Mouse (Mus musculus): ENCODE measurements at regions not wholly inside any gene's neighbourhood (a gene's known extent, or its start where the extent isn't known, plus 50 kb on each side); places are given as distances from the start of the nearest gene placed in this dataset.
A peak's percentile ranks its signal among the peaks of the same experiment; 100 is the strongest.

GRCm38 (mm10) chr1:184394559-184395194 is 337.7 kb downstream of the Hlx start:
- 69% methylated on average over 12 of the region's 12 CpGs for WGBS
- no peak overlapping the region for H3K27ac ChIP-seq (ENCODE audit: low read length)
- H3K4me1 ChIP-seq (ENCODE audit: control insufficient read depth, insufficient read depth, low read length) = no peaks in the 10 kb centered on the region
- no peak overlapping the region for H3K9ac ChIP-seq (ENCODE audit: low read length)
- ATAC-seq (replicated peaks; ENCODE audit: extremely low read depth, insufficient read depth, low FRiP score) = no peak
- no peaks in the 10 kb centered on the region for H3K36me3 ChIP-seq (ENCODE audit: control insufficient read depth, insufficient read depth)
- no peak overlapping the region; the same call in 1 of the 2 replicates for H3K4me3 ChIP-seq (ENCODE audit: low read length)
- H3K4me2 ChIP-seq (ENCODE audit: low read depth, low read length) = peak overlapping the region; percentile 37; the same call in 1 of the 2 replicates
- H3K27me3 ChIP-seq (ENCODE audit: control insufficient read depth, insufficient read depth, low read length) = no peaks in the 10 kb centered on the region
- no peaks in the 10 kb centered on the region for H3K9me3 ChIP-seq (replicated peaks; ENCODE audit: control insufficient read depth, low read length)

DNA sequence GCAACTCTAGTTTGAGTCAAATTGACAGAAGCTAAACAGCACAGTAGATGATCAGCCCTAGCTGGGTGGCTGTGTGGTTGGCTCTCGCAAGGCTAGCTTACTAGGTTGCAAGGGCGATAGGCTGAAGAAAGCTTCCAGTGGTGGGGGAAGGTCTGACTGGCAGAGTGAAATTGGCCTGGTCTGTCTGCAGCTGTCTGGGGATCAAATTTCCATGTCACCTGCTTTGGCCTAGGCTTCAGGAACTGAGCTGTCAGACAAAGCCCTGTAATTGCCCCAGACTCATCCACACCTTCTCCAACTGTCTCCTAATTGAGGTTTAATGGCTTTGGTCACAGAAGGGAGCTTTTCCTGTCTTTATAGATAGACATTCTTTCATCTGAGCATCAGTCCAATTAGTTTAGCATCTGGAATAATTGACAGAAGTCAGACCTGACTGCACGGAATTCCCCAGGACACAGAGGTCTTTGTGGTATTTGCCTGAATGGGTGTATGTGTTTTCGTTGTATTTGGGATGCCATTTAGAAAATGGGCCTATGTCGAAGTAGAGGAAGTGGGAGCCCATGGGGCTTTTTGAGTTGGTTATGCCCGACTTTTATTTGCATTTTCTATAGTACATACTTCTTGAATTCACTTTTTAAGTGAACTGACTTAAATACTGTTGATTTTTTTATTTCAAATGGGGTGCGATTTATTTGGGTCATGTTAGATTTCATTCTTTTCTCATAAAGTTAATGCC is 348.2 kb downstream of the Hlx start:
- Histone ChIP-seq H3K27ac (ENCODE audit: low read length) (no peak overlapping the region), H3K4me1 (ENCODE audit: control insufficient read depth, insufficient read depth, low read length) (no peaks in the 10 kb centered on the region), H3K27me3 (ENCODE audit: control insufficient read depth, insufficient read depth, low read length) (no peaks in the 10 kb centered on the region), H3K36me3 (ENCODE audit: control insufficient read depth, insufficient read depth) (no peaks in the 10 kb centered on the region), H3K9ac (ENCODE audit: low read length) (no peak overlapping the region), H3K9me3 (replicated peaks; ENCODE audit: control insufficient read depth, low read length) (no peaks in the 10 kb centered on the region), H3K4me2 (ENCODE audit: low read depth, low read length) (no peak overlapping the region), H3K4me3 (ENCODE audit: low read length) (no peak overlapping the region)
- 75% methylated on average over 7 of the region's 7 CpGs for WGBS
- ATAC-seq (replicated peaks; ENCODE audit: extremely low read depth, insufficient read depth, low FRiP score) = no peak

DNA sequence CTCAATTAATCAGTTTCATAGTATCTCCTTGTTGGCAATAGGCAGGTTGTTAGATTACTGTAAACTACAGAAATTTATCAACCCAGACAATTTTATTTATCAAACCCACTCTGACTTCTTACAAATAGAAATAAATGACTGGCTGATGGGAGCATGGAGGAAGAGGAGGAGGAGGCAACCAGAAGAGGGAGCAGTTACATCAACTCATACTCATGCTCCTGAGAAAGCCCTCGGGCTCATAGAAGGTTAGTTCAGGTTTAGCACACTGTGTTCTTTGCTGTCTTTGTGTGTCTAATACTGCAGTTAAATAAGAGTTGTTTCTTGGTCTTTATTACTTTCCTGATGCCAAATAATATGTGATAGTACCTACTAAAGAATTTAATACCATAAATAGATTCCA is 344.6 kb upstream of the 1700056E22Rik start:
- 68% methylated on average over 1 of the region's 1 CpGs for WGBS
- Histone ChIP-seq H3K4me3 (ENCODE audit: low read length) (no peak overlapping the region), H3K36me3 (ENCODE audit: control insufficient read depth, insufficient read depth) (no peaks in the 10 kb centered on the region), H3K4me1 (ENCODE audit: control insufficient read depth, insufficient read depth, low read length) (no peaks in the 10 kb centered on the region), H3K4me2 (ENCODE audit: low read depth, low read length) (no peak overlapping the region), H3K27me3 (ENCODE audit: control insufficient read depth, insufficient read depth, low read length) (no peaks in the 10 kb centered on the region), H3K27ac (ENCODE audit: low read length) (no peak overlapping the region), H3K9ac (ENCODE audit: low read length) (no peak overlapping the region), H3K9me3 (replicated peaks; ENCODE audit: control insufficient read depth, low read length) (0 out of 2 replicates have a peak, but pooled peaks cover 3% of the 10 kb centered on the region)
- no peak for ATAC-seq (replicated peaks; ENCODE audit: extremely low read depth, insufficient read depth, low FRiP score)

GRCm38 (mm10) chr1:184365026-184365425 is 330.9 kb upstream of the 1700056E22Rik start:
- Histone ChIP-seq H3K4me2 (ENCODE audit: low read depth, low read length) (no peak overlapping the region), H3K4me3 (ENCODE audit: low read length) (no peak overlapping the region), H3K36me3 (ENCODE audit: control insufficient read depth, insufficient read depth) (no peaks in the 10 kb centered on the region), H3K27ac (ENCODE audit: low read length) (no peak overlapping the region), H3K9me3 (replicated peaks; ENCODE audit: control insufficient read depth, low read length) (0 out of 2 replicates have a peak, but pooled peaks cover 2% of the 10 kb centered on the region), H3K4me1 (ENCODE audit: control insufficient read depth, insufficient read depth, low read length) (no peaks in the 10 kb centered on the region), H3K27me3 (ENCODE audit: control insufficient read depth, insufficient read depth, low read length) (no peaks in the 10 kb centered on the region), H3K9ac (ENCODE audit: low read length) (no peak overlapping the region)
- ATAC-seq (replicated peaks; ENCODE audit: extremely low read depth, insufficient read depth, low FRiP score) = no peak

DNA sequence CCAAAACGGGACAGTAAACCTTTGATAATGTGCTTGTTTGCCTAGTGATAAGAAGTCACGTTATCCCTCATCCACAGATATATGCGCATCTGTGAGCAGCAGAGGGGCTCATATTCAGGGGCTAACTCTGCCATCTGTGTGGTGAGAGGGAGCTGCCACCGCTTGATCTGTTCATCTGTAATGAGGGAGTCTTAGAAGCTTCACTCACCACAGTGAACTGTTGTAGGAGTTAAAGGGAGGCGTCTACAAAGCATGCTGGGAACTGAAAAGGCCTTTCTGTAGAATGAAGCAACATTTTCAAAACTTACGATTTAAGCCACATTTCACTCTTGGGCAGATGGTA is 324.1 kb upstream of the 1700056E22Rik start:
- WGBS = 45% methylated on average over 6 of the region's 6 CpGs
- H3K4me1 ChIP-seq (ENCODE audit: control insufficient read depth, insufficient read depth, low read length) = peaks cover 10% of the 10 kb centered on the region
- no peak overlapping the region for H3K4me3 ChIP-seq (ENCODE audit: low read length)
- ATAC-seq (replicated peaks; ENCODE audit: extremely low read depth, insufficient read depth, low FRiP score) = no peak
- H3K9ac ChIP-seq (ENCODE audit: low read length) = no peak overlapping the region
- no peaks in the 10 kb centered on the region for H3K27me3 ChIP-seq (ENCODE audit: control insufficient read depth, insufficient read depth, low read length)
- H3K36me3 ChIP-seq (ENCODE audit: control insufficient read depth, insufficient read depth) = no peaks in the 10 kb centered on the region
- no peaks in the 10 kb centered on the region for H3K9me3 ChIP-seq (replicated peaks; ENCODE audit: control insufficient read depth, low read length)
- H3K27ac ChIP-seq (ENCODE audit: low read length) = peak overlapping the region; percentile 36; the same call in 1 of the 2 replicates
- H3K4me2 ChIP-seq (ENCODE audit: low read depth, low read length) = no peak overlapping the region

DNA sequence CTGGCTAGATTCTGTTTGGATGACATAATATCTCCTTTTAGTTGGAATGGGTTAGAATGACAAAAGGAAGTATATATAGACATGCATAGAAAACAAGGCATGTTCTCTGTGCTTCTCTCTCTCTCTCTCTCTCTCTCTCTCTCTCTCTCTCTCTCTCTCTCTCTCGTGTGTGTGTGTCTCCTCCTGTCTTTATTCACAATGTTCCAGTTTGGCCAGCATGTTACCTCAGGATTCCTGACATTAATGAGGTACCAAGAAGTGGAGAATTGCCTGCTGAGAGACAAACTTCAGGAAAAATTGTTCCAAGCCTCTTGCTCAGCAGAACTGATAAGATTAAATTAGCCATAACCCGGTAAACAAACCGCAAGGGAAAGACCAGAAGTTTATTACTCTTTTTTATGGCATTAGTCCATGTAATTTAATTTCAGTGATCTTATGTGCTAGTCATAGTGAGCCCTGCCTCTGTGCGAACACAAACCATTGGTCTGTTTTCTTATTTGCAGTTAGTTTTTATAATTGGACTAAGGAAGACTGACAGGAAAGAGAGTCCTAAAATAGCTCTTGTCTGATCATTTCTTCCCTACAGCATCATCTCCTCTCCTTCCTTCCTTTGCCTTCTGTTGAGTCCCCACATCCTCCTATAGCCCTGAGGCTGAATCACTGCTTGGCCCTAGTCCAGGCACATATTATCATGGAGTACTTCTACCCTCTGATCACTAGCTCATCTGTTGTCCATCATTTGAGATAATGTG is 323.5 kb upstream of the 1700056E22Rik start:
- no peaks in the 10 kb centered on the region for H3K36me3 ChIP-seq (ENCODE audit: control insufficient read depth, insufficient read depth)
- H3K27ac ChIP-seq (ENCODE audit: low read length) = peak overlapping the region; percentile 36; the same call in 1 of the 2 replicates
- H3K4me1 ChIP-seq (ENCODE audit: control insufficient read depth, insufficient read depth, low read length) = peaks cover 10% of the 10 kb centered on the region
- WGBS = 39% methylated on average over 4 of the region's 4 CpGs
- no peaks in the 10 kb centered on the region for H3K27me3 ChIP-seq (ENCODE audit: control insufficient read depth, insufficient read depth, low read length)
- H3K4me2 ChIP-seq (ENCODE audit: low read depth, low read length) = no peak overlapping the region
- H3K9ac ChIP-seq (ENCODE audit: low read length) = no peak overlapping the region
- H3K9me3 ChIP-seq (replicated peaks; ENCODE audit: control insufficient read depth, low read length) = no peaks in the 10 kb centered on the region
- ATAC-seq (replicated peaks; ENCODE audit: extremely low read depth, insufficient read depth, low FRiP score) = peak; percentile 67
- H3K4me3 ChIP-seq (ENCODE audit: low read length) = no peak overlapping the region

DNA sequence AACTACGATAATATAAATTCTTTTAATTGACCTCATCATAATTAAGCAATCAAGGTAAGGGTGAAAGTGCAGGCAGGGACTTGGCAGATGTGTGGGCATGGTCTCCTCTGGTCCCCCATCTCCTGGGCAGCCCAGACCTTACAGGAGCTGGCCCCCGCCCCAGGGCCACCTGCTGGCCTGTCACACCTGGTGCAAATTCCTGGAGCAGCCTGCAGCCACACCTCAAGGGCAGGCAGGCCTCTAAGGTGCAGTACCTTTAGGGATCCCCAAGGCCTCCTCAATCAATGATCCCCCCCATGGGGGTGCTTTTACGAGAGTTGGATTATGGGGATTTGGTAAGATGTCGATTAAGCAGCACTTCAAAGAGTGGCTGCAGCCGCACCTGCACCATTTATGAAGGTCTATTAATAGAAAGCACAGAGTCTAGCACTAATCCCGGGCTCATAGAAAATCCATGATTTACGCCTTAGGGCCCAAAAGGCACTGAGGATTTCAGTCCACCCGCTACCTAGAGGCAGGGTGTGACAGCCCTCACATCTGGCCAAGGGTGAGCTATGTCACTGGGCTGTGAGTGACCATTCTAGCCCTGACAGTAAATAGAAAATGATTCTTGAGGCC is 319.8 kb upstream of the 1700056E22Rik start:
- H3K9me3 ChIP-seq (replicated peaks; ENCODE audit: control insufficient read depth, low read length) = no peaks in the 10 kb centered on the region
- no peak for ATAC-seq (replicated peaks; ENCODE audit: extremely low read depth, insufficient read depth, low FRiP score)
- H3K4me3 ChIP-seq (ENCODE audit: low read length) = no peak overlapping the region
- H3K4me2 ChIP-seq (ENCODE audit: low read depth, low read length) = no peak overlapping the region
- H3K36me3 ChIP-seq (ENCODE audit: control insufficient read depth, insufficient read depth) = no peaks in the 10 kb centered on the region
- WGBS = 69% methylated on average over 8 of the region's 8 CpGs
- no peaks in the 10 kb centered on the region for H3K27me3 ChIP-seq (ENCODE audit: control insufficient read depth, insufficient read depth, low read length)
- peaks cover 12% of the 10 kb centered on the region for H3K4me1 ChIP-seq (ENCODE audit: control insufficient read depth, insufficient read depth, low read length)
- no peak overlapping the region for H3K27ac ChIP-seq (ENCODE audit: low read length)
- H3K9ac ChIP-seq (ENCODE audit: low read length) = no peak overlapping the region

- ATAC-seq (replicated peaks; ENCODE audit: extremely low read depth, insufficient read depth, low FRiP score) = no peak
- no peak overlapping the region for H3K9ac ChIP-seq (ENCODE audit: low read length)
- 34% methylated on average over 5 of the region's 5 CpGs for WGBS
- no peak overlapping the region for H3K27ac ChIP-seq (ENCODE audit: low read length)
- 0 out of 2 replicates have a peak, but pooled peaks cover 2% of the 10 kb centered on the region for H3K4me1 ChIP-seq (ENCODE audit: control insufficient read depth, insufficient read depth, low read length)
- no peaks in the 10 kb centered on the region for H3K36me3 ChIP-seq (ENCODE audit: control insufficient read depth, insufficient read depth)
- no peaks in the 10 kb centered on the region for H3K9me3 ChIP-seq (replicated peaks; ENCODE audit: control insufficient read depth, low read length)
- H3K4me2 ChIP-seq (ENCODE audit: low read depth, low read length) = no peak overlapping the region
- H3K4me3 ChIP-seq (ENCODE audit: low read length) = no peak overlapping the region
- no peaks in the 10 kb centered on the region for H3K27me3 ChIP-seq (ENCODE audit: control insufficient read depth, insufficient read depth, low read length)
These were observed 317.7 kb upstream of the 1700056E22Rik start for GRCm38 (mm10) chr1:184351760-184352159.

All from heart, embryonic 16.5 days (tissue).